Comparison of ENCODE assay signal across 26 mouse cellular contexts in the genomic region with DNA sequence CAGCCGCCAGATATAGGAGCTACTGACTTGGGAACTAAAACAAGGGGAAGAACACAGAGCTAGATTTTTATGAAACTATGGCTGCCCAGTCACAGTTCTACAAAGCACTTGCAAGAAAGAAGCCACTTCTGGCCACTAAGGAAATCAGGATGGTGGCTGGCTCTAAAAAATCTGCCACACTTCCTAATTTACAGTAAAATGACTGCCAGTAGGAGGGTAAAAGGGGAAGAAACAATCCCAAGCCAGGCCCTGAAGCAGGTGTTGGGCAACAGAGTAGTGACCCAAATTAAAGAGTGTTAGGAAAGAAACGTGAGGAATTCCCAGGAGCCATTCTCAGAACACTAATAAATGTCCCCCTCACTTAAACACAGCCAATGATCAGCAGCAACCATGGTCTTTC.
"Had no signal": no experiment of that assay in that cellular context is flagged by ENCODE, and none has a peak within 500 bp of the region (broad histone marks: within the 10 kb centered on the region; RNA-seq: fewer than 3 reads in every experiment).

No protein-coding gene starts in this region.

- ATAC-seq: hindbrain, embryonic 16.5 days; inflammation-experienced regulatory T-cells, adult 6 months; intestine, embryonic 15.5 days; intestine, postnatal 0 days had no signal

- H3K4me3 ChIP-seq: heart, embryonic 10.5 days; heart, embryonic 12.5 days; hindbrain, embryonic 10.5 days; hindbrain, embryonic 12.5 days; intestine, embryonic 15.5 days; kidney, embryonic 15.5 days; left cerebral cortex, adult 2 months; limb, embryonic 13.5 days; limb, embryonic 15.5 days had no signal

- H3K27me3 ChIP-seq: heart, embryonic 12.5 days; hindbrain, embryonic 12.5 days; intestine, embryonic 15.5 days; limb, embryonic 13.5 days; limb, embryonic 15.5 days had no signal

- H3K36me3 ChIP-seq: hindbrain, embryonic 12.5 days; intestine, embryonic 15.5 days had no signal

- DNase-seq: gastrocnemius, postnatal 14 days; gastrocnemius, postnatal 36 days; heart, adult 18-20 months; heart, postnatal 10 days; heart, postnatal 4 days; kidney, adult 18-20 months; kidney, adult 9 months; kidney, postnatal 14 days; kidney, postnatal 36 days; layer of hippocampus, adult 9-11 months; layer of hippocampus, postnatal 36 days; left cerebral cortex, postnatal 4 days had no signal

- H3K27ac ChIP-seq: heart, embryonic 10.5 days; hindbrain, embryonic 10.5 days; hindbrain, embryonic 12.5 days; hindbrain, embryonic 14.5 days; intestine, embryonic 15.5 days; kidney, embryonic 15.5 days; kidney, postnatal 0 days; left cerebral cortex, adult 2 months; limb, embryonic 13.5 days; limb, embryonic 15.5 days had no signal

- H3K4me1 ChIP-seq: heart, embryonic 10.5 days; hindbrain, embryonic 10.5 days; intestine, embryonic 15.5 days; kidney, embryonic 15.5 days; limb, embryonic 15.5 days had no signal
